Mouse (Mus musculus): ENCODE data around the gene Nkg7. TPM values are rescaled to one million over a fixed set of nuclear protein-coding genes. Genes with fewer than 3 reads are reported as not detected.
A peak's percentile ranks its signal among the peaks of the same experiment; 100 is the strongest.

Nkg7 gene
- polyA plus RNA-seq, 1 experiment from 2014 or later, result not detected

- H3K4me3 ChIP-seq (ENCODE audit: low read depth, low read length), result no peak overlapping the region
- peak; percentile 3 for DNase-seq (ENCODE audit: low spot score)
- H3K4me2 ChIP-seq (replicated peaks; ENCODE audit: low read depth, low read length), result no peak overlapping the region
- H3K9ac ChIP-seq (ENCODE audit: low read depth, low read length), result no peak overlapping the region
- no peaks in the 10 kb centered on the region for H3K27me3 ChIP-seq (ENCODE audit: control insufficient read depth, insufficient read depth, low read length)
- H3K9me3 ChIP-seq (ENCODE audit: control insufficient read depth, low read length), result no peaks in the 10 kb centered on the region
- no peaks in the 10 kb centered on the region for H3K4me1 ChIP-seq (replicated peaks; ENCODE audit: control insufficient read depth, insufficient read depth, low read length)
- no peak overlapping the region for H3K27ac ChIP-seq (ENCODE audit: low read depth, low read length)
- no peaks in the 10 kb centered on the region for H3K36me3 ChIP-seq (ENCODE audit: control insufficient read depth, insufficient read depth, low read length)
- WGBS, result 82% methylated on average over 10 of the region's 10 CpGs
- no peak for ATAC-seq (ENCODE audit: low FRiP score)
These were observed 19.6 kb upstream of the Nkg7 start for GRCm38 (mm10) chr7:43417298-43417697.

- Histone ChIP-seq H3K9me3 (ENCODE audit: control insufficient read depth, low read length) (no peaks in the 10 kb centered on the region), H3K36me3 (ENCODE audit: control insufficient read depth, insufficient read depth, low read length) (no peaks in the 10 kb centered on the region), H3K27me3 (ENCODE audit: control insufficient read depth, insufficient read depth, low read length) (no peaks in the 10 kb centered on the region), H3K9ac (ENCODE audit: low read depth, low read length) (no peak overlapping the region), H3K4me2 (replicated peaks; ENCODE audit: low read depth, low read length) (no peak overlapping the region; the same call in 1 of the 2 replicates), H3K4me3 (ENCODE audit: low read depth, low read length) (no peak overlapping the region), H3K4me1 (replicated peaks; ENCODE audit: control insufficient read depth, insufficient read depth, low read length) (no peaks in the 10 kb centered on the region), H3K27ac (ENCODE audit: low read depth, low read length) (no peak overlapping the region)
- DNase-seq (ENCODE audit: low spot score), result peak; percentile 90
- 10% methylated on average over 11 of the region's 11 CpGs for WGBS
- ATAC-seq (ENCODE audit: low FRiP score), result peak; percentile 89
These were observed 13.8 kb upstream of the Nkg7 start for GRCm38 (mm10) chr7:43422995-43423617.

GRCm38 (mm10) chr7:43423991-43424625 is 12.8 kb upstream of the Nkg7 start:
- WGBS, result 64% methylated on average over 3 of the region's 3 CpGs
- no peak overlapping the region for H3K4me3 ChIP-seq (ENCODE audit: low read depth, low read length)
- H3K27me3 ChIP-seq (ENCODE audit: control insufficient read depth, insufficient read depth, low read length), result no peaks in the 10 kb centered on the region
- H3K4me1 ChIP-seq (replicated peaks; ENCODE audit: control insufficient read depth, insufficient read depth, low read length), result no peaks in the 10 kb centered on the region
- no peak overlapping the region for H3K4me2 ChIP-seq (replicated peaks; ENCODE audit: low read depth, low read length)
- ATAC-seq (ENCODE audit: low FRiP score) (no peak), DNase-seq (ENCODE audit: low spot score) (no peak)
- no peak overlapping the region for H3K27ac ChIP-seq (ENCODE audit: low read depth, low read length)
- H3K9me3 ChIP-seq (ENCODE audit: control insufficient read depth, low read length), result no peaks in the 10 kb centered on the region
- no peaks in the 10 kb centered on the region for H3K36me3 ChIP-seq (ENCODE audit: control insufficient read depth, insufficient read depth, low read length)
- no peak overlapping the region for H3K9ac ChIP-seq (ENCODE audit: low read depth, low read length)

- no peak within 1 kb of the TSS for H3K4me3 ChIP-seq (ENCODE audit: low read depth, low read length)
- no peak within 1 kb of the TSS for H3K27ac ChIP-seq (ENCODE audit: low read depth, low read length)
- H3K4me2 ChIP-seq (replicated peaks; ENCODE audit: low read depth, low read length), result no peak within 1 kb of the TSS
- WGBS, result 85% methylated on average over 8 of the region's 8 CpGs
- H3K4me1 ChIP-seq (replicated peaks; ENCODE audit: control insufficient read depth, insufficient read depth, low read length), result no peaks in the 10 kb centered on the region
- DNase-seq (ENCODE audit: low spot score) (no peak), ATAC-seq (ENCODE audit: low FRiP score) (no peak)
- no peaks in the 10 kb centered on the region for H3K36me3 ChIP-seq (ENCODE audit: control insufficient read depth, insufficient read depth, low read length)
- no peaks in the 10 kb centered on the region for H3K27me3 ChIP-seq (ENCODE audit: control insufficient read depth, insufficient read depth, low read length)
- H3K9me3 ChIP-seq (ENCODE audit: control insufficient read depth, low read length), result no peaks in the 10 kb centered on the region
- H3K9ac ChIP-seq (ENCODE audit: low read depth, low read length), result no peak within 1 kb of the TSS
These were observed 9.5 kb upstream of the Nkg7 start, which contains the start of gene Lim2 for GRCm38 (mm10) chr7:43427406-43427805. TSS of gene Lim2 (plus strand) at chr7:43427670.

- Histone ChIP-seq H3K4me2 (replicated peaks; ENCODE audit: low read depth, low read length) (no peak overlapping the region), H3K36me3 (ENCODE audit: control insufficient read depth, insufficient read depth, low read length) (no peaks in the 10 kb centered on the region), H3K4me3 (ENCODE audit: low read depth, low read length) (no peak overlapping the region), H3K9ac (ENCODE audit: low read depth, low read length) (no peak overlapping the region), H3K4me1 (replicated peaks; ENCODE audit: control insufficient read depth, insufficient read depth, low read length) (no peaks in the 10 kb centered on the region), H3K27me3 (ENCODE audit: control insufficient read depth, insufficient read depth, low read length) (no peaks in the 10 kb centered on the region), H3K9me3 (ENCODE audit: control insufficient read depth, low read length) (no peaks in the 10 kb centered on the region), H3K27ac (ENCODE audit: low read depth, low read length) (no peak overlapping the region)
- DNase-seq (ENCODE audit: low spot score), result no peak
- 55% methylated on average over 4 of the region's 4 CpGs for WGBS
- ATAC-seq (ENCODE audit: low FRiP score), result no peak
These were observed 7.4 kb upstream of the Nkg7 start for GRCm38 (mm10) chr7:43429500-43429899.

- Histone ChIP-seq H3K9ac (ENCODE audit: low read depth, low read length) (no peak overlapping the region), H3K9me3 (ENCODE audit: control insufficient read depth, low read length) (no peaks in the 10 kb centered on the region), H3K4me3 (ENCODE audit: low read depth, low read length) (no peak overlapping the region), H3K4me1 (replicated peaks; ENCODE audit: control insufficient read depth, insufficient read depth, low read length) (no peaks in the 10 kb centered on the region), H3K27ac (ENCODE audit: low read depth, low read length) (no peak overlapping the region), H3K4me2 (replicated peaks; ENCODE audit: low read depth, low read length) (no peak overlapping the region), H3K36me3 (ENCODE audit: control insufficient read depth, insufficient read depth, low read length) (no peaks in the 10 kb centered on the region), H3K27me3 (ENCODE audit: control insufficient read depth, insufficient read depth, low read length) (no peaks in the 10 kb centered on the region)
- 79% methylated on average over 4 of the region's 4 CpGs for WGBS
- no peak for DNase-seq (ENCODE audit: low spot score)
- ATAC-seq (ENCODE audit: low FRiP score), result no peak
These were observed 4.0 kb upstream of the Nkg7 start for GRCm38 (mm10) chr7:43432891-43433290.

- Histone ChIP-seq H3K4me1 (replicated peaks; ENCODE audit: control insufficient read depth, insufficient read depth, low read length) (no peaks in the 10 kb centered on the region), H3K9ac (ENCODE audit: low read depth, low read length) (no peak overlapping the region), H3K9me3 (ENCODE audit: control insufficient read depth, low read length) (no peaks in the 10 kb centered on the region), H3K36me3 (ENCODE audit: control insufficient read depth, insufficient read depth, low read length) (no peaks in the 10 kb centered on the region), H3K4me2 (replicated peaks; ENCODE audit: low read depth, low read length) (no peak overlapping the region), H3K4me3 (ENCODE audit: low read depth, low read length) (no peak overlapping the region), H3K27ac (ENCODE audit: low read depth, low read length) (no peak overlapping the region), H3K27me3 (ENCODE audit: control insufficient read depth, insufficient read depth, low read length) (no peaks in the 10 kb centered on the region)
- DNase-seq (ENCODE audit: low spot score), result no peak
- ATAC-seq (ENCODE audit: low FRiP score), result no peak
- 88% methylated on average over 5 of the region's 5 CpGs for WGBS
These were observed 2.2 kb upstream of the Nkg7 start for GRCm38 (mm10) chr7:43434676-43435075.

- ATAC-seq (ENCODE audit: low FRiP score) (no peak), DNase-seq (ENCODE audit: low spot score) (no peak)
- Histone ChIP-seq H3K36me3 (ENCODE audit: control insufficient read depth, insufficient read depth, low read length) (no peaks in the 10 kb centered on the region), H3K4me3 (ENCODE audit: low read depth, low read length) (no peak overlapping the region), H3K27me3 (ENCODE audit: control insufficient read depth, insufficient read depth, low read length) (no peaks in the 10 kb centered on the region), H3K4me2 (replicated peaks; ENCODE audit: low read depth, low read length) (no peak overlapping the region), H3K9me3 (ENCODE audit: control insufficient read depth, low read length) (no peaks in the 10 kb centered on the region), H3K9ac (ENCODE audit: low read depth, low read length) (no peak overlapping the region), H3K4me1 (replicated peaks; ENCODE audit: control insufficient read depth, insufficient read depth, low read length) (no peaks in the 10 kb centered on the region), H3K27ac (ENCODE audit: low read depth, low read length) (no peak overlapping the region)
- 81% methylated on average over 4 of the region's 4 CpGs for WGBS
These were observed 1.7 kb downstream of the Nkg7 start for GRCm38 (mm10) chr7:43438611-43439010.

- no peak for ATAC-seq (ENCODE audit: low FRiP score)
These were observed 3.6 kb downstream of the Nkg7 start, which contains the start of gene Cldnd2 for GRCm38 (mm10) chr7:43440482-43440881. TSS of gene Cldnd2 (plus strand) at chr7:43440782.

More at GRCm38 (mm10) chr7:43440482-43440881, 3.6 kb downstream of the Nkg7 start, which contains the start of gene Cldnd2:
- WGBS, result 86% methylated on average over 6 of the region's 6 CpGs
- no peaks in the 10 kb centered on the region for H3K4me1 ChIP-seq (replicated peaks; ENCODE audit: control insufficient read depth, insufficient read depth, low read length)
- DNase-seq (ENCODE audit: low spot score), result no peak
- H3K36me3 ChIP-seq (ENCODE audit: control insufficient read depth, insufficient read depth, low read length), result no peaks in the 10 kb centered on the region
- H3K4me2 ChIP-seq (replicated peaks; ENCODE audit: low read depth, low read length), result no peak within 1 kb of the TSS
- no peaks in the 10 kb centered on the region for H3K9me3 ChIP-seq (ENCODE audit: control insufficient read depth, low read length)
- no peak within 1 kb of the TSS for H3K4me3 ChIP-seq (ENCODE audit: low read depth, low read length)
- no peaks in the 10 kb centered on the region for H3K27me3 ChIP-seq (ENCODE audit: control insufficient read depth, insufficient read depth, low read length)
- H3K9ac ChIP-seq (ENCODE audit: low read depth, low read length), result no peak within 1 kb of the TSS
- no peak within 1 kb of the TSS for H3K27ac ChIP-seq (ENCODE audit: low read depth, low read length)
